Mouse (Mus musculus) liver, embryonic 16.5 days (tissue): ENCODE measurements around the gene Eepd1. TPM values are rescaled to one million over a fixed set of nuclear protein-coding genes. Genes with fewer than 3 reads are reported as not detected.

Experiments
- ATAC-seq: fragments of 200-750 bp; cut with Nextera tagmentation; 2 replicates; pipeline ENCODE4 v1.8.0; 2017; ENCODE audit warnings: low read depth, mild to moderate bottlenecking, moderate number of reproducible peaks, moderate library complexity
- H3K27ac ChIP-seq: fragments of 300-500 bp; sonication (generic); 2 replicates; pipeline ENCODE4 v1.5.1; 2014; ENCODE audit warnings: mild to moderate bottlenecking, low read length
- H3K27me3 ChIP-seq: fragments of 300-500 bp; sonication (generic); 2 replicates; pipeline ENCODE4 v1.6.1; 2014; ENCODE audit warnings: low read depth, low read length, mixed read lengths; ENCODE audit not compliant: control insufficient read depth, insufficient read depth
- H3K36me3 ChIP-seq: fragments of 300-500 bp; sonication (generic); 2 replicates; pipeline ENCODE4 v1.6.1; 2014; ENCODE audit warnings: mild to moderate bottlenecking; ENCODE audit not compliant: control insufficient read depth, insufficient read depth
- H3K4me1 ChIP-seq: fragments of 300-500 bp; sonication (generic); 2 replicates; pipeline ENCODE4 v1.6.1; 2014; ENCODE audit warnings: low read depth, low read length, mixed read lengths; ENCODE audit not compliant: control insufficient read depth
- H3K4me2 ChIP-seq: fragments of 300-500 bp; sonication (generic); 2 replicates; pipeline ENCODE4 v1.6.1; 2014; ENCODE audit warnings: low read depth, low read length, mixed read lengths
- H3K4me3 ChIP-seq: fragments of 300-500 bp; sonication (generic); 2 replicates; pipeline ENCODE4 v1.5.1; 2014; ENCODE audit warnings: low read depth, mild to moderate bottlenecking, low read length
- H3K9ac ChIP-seq: fragments of 300-500 bp; sonication (generic); 2 replicates; pipeline ENCODE4 v1.6.1; 2014; ENCODE audit warnings: low read depth, low read length
- H3K9me3 ChIP-seq: fragments of 300-500 bp; sonication (generic); replicated peaks from 2 replicates; pipeline ENCODE4 v1.6.1; 2016; ENCODE audit warnings: low read length; ENCODE audit not compliant: control insufficient read depth
- WGBS: fragments of 180-500 bp; shearing (Covaris S2); extraction: QIAGEN DNeasy Blood & Tissue Kit; methylation state at CpG from one replicate; pipeline ENCODE4 v1.1.7; 2014; ENCODE audit not compliant: insufficient replicate concordance; 5-methylcytosine and 5-hydroxymethylcytosine counted together
- polyA plus RNA-seq: library from polyadenylated mRNA; unstranded; fragments of >200 nt; fragmentation: Nextera tagmentation; extraction: Ambion mirVana; gene quantifications from 2 replicates; pipeline ENCODE4 v1.2.1, GENCODE M21; 2015

Gene Eepd1
- polyA plus RNA-seq, 1 experiment from 2014 or later = 7.0 TPM

- no peak overlapping the region for H3K4me3 ChIP-seq
- no peak for ATAC-seq
- H3K4me2 ChIP-seq = no peak overlapping the region
Observed at GRCm38 (mm10) chr9:25532105-25532504, 50.8 kb downstream of the Eepd1 start.

GRCm38 (mm10) chr9:25535487-25535886 is 54.1 kb downstream of the Eepd1 start:
- Histone ChIP-seq H3K4me3 (no peak overlapping the region), H3K9ac (no peak overlapping the region), H3K9me3 (no peaks in the 10 kb centered on the region), H3K4me2 (no peak overlapping the region), H3K4me1 (no peaks in the 10 kb centered on the region), H3K27ac (no peak overlapping the region), H3K36me3 (no peaks in the 10 kb centered on the region), H3K27me3 (no peaks in the 10 kb centered on the region)
- ATAC-seq = no peak
- WGBS = 51% methylated on average over 3 of the region's 3 CpGs

More at GRCm38 (mm10) chr9:25532105-25532504, 50.8 kb downstream of the Eepd1 start:
- Histone ChIP-seq H3K27me3 (no peaks in the 10 kb centered on the region), H3K9me3 (no peaks in the 10 kb centered on the region), H3K27ac (no peak overlapping the region), H3K4me1 (no peaks in the 10 kb centered on the region), H3K36me3 (no peaks in the 10 kb centered on the region), H3K9ac (no peak overlapping the region)
- WGBS = 31% methylated on average over 3 of the region's 3 CpGs

- H3K27ac ChIP-seq = no peak overlapping the region
- WGBS = 55% methylated on average over 2 of the region's 2 CpGs
Observed at GRCm38 (mm10) chr9:25539461-25539860, 58.1 kb downstream of the Eepd1 start.

GRCm38 (mm10) chr9:25541355-25541754 is 60.0 kb downstream of the Eepd1 start:
- Histone ChIP-seq H3K4me3 (no peak overlapping the region), H3K27me3 (no peaks in the 10 kb centered on the region), H3K9ac (no peak overlapping the region), H3K4me1 (no peaks in the 10 kb centered on the region), H3K9me3 (no peaks in the 10 kb centered on the region), H3K4me2 (no peak overlapping the region), H3K27ac (no peak overlapping the region), H3K36me3 (no peaks in the 10 kb centered on the region)
- WGBS = 36% methylated on average over 4 of the region's 4 CpGs
- 0 out of 2 replicates have a peak, but pooled peaks have one; percentile 24 for ATAC-seq

More at GRCm38 (mm10) chr9:25539461-25539860, 58.1 kb downstream of the Eepd1 start:
- no peaks in the 10 kb centered on the region for H3K4me1 ChIP-seq
- no peaks in the 10 kb centered on the region for H3K9me3 ChIP-seq
- no peak overlapping the region for H3K9ac ChIP-seq
- no peak overlapping the region for H3K4me3 ChIP-seq
- no peaks in the 10 kb centered on the region for H3K36me3 ChIP-seq
- H3K4me2 ChIP-seq = no peak overlapping the region
- no peaks in the 10 kb centered on the region for H3K27me3 ChIP-seq
- ATAC-seq = no peak

GRCm38 (mm10) chr9:25545212-25545611 is 63.9 kb downstream of the Eepd1 start:
- H3K9ac ChIP-seq = no peak overlapping the region
- no peak overlapping the region for H3K4me2 ChIP-seq
- no peaks in the 10 kb centered on the region for H3K9me3 ChIP-seq
- no peak overlapping the region for H3K27ac ChIP-seq
- no peak for ATAC-seq
- no peaks in the 10 kb centered on the region for H3K27me3 ChIP-seq
- H3K4me3 ChIP-seq = no peak overlapping the region
- peaks cover 3% of the 10 kb centered on the region for H3K4me1 ChIP-seq
- H3K36me3 ChIP-seq = no peaks in the 10 kb centered on the region
- 38% methylated on average over 2 of the region's 2 CpGs for WGBS

- 59% methylated on average over 8 of the region's 8 CpGs for WGBS
- Histone ChIP-seq H3K36me3 (no peaks in the 10 kb centered on the region), H3K27me3 (no peaks in the 10 kb centered on the region), H3K27ac (peak overlapping the region; percentile 64), H3K9me3 (no peaks in the 10 kb centered on the region), H3K4me1 (peaks cover 3% of the 10 kb centered on the region), H3K4me3 (no peak overlapping the region), H3K9ac (no peak overlapping the region), H3K4me2 (no peak overlapping the region)
- ATAC-seq = no peak
Observed at GRCm38 (mm10) chr9:25549130-25550060, 68.0 kb downstream of the Eepd1 start.

GRCm38 (mm10) chr9:25550196-25550595 is 68.8 kb downstream of the Eepd1 start:
- no peak overlapping the region for H3K4me3 ChIP-seq
- H3K36me3 ChIP-seq = no peaks in the 10 kb centered on the region
- H3K9ac ChIP-seq = no peak overlapping the region
- no peaks in the 10 kb centered on the region for H3K27me3 ChIP-seq
- WGBS = 59% methylated on average over 7 of the region's 7 CpGs
- ATAC-seq = peak; percentile 93
- peaks cover 3% of the 10 kb centered on the region for H3K4me1 ChIP-seq
- no peaks in the 10 kb centered on the region for H3K9me3 ChIP-seq
- H3K4me2 ChIP-seq = no peak overlapping the region
- peak overlapping the region; percentile 72 for H3K27ac ChIP-seq

GRCm38 (mm10) chr9:25552532-25552931 is 71.2 kb downstream of the Eepd1 start:
- H3K36me3 ChIP-seq = no peaks in the 10 kb centered on the region
- 40% methylated on average over 2 of the region's 2 CpGs for WGBS
- no peak overlapping the region for H3K9ac ChIP-seq
- no peaks in the 10 kb centered on the region for H3K9me3 ChIP-seq
- no peak overlapping the region for H3K4me2 ChIP-seq
- no peaks in the 10 kb centered on the region for H3K27me3 ChIP-seq
- H3K4me1 ChIP-seq = peaks cover 3% of the 10 kb centered on the region
- no peak overlapping the region for H3K27ac ChIP-seq
- 0 out of 2 replicates have a peak, but pooled peaks have one; percentile 30 for ATAC-seq
- no peak overlapping the region for H3K4me3 ChIP-seq

- no peaks in the 10 kb centered on the region for H3K36me3 ChIP-seq
- no peak overlapping the region for H3K9ac ChIP-seq
- H3K4me3 ChIP-seq = no peak overlapping the region
- 60% methylated on average over 6 of the region's 6 CpGs for WGBS
- no peak overlapping the region for H3K27ac ChIP-seq
- H3K27me3 ChIP-seq = no peaks in the 10 kb centered on the region
- ATAC-seq = no peak
- H3K9me3 ChIP-seq = no peaks in the 10 kb centered on the region
- H3K4me2 ChIP-seq = no peak overlapping the region
- peaks cover 3% of the 10 kb centered on the region for H3K4me1 ChIP-seq
Observed at GRCm38 (mm10) chr9:25554246-25554803, 73.0 kb downstream of the Eepd1 start.
